Mouse (Mus musculus): ENCODE results near the gene Trip4.

The Trip4 gene

DNA sequence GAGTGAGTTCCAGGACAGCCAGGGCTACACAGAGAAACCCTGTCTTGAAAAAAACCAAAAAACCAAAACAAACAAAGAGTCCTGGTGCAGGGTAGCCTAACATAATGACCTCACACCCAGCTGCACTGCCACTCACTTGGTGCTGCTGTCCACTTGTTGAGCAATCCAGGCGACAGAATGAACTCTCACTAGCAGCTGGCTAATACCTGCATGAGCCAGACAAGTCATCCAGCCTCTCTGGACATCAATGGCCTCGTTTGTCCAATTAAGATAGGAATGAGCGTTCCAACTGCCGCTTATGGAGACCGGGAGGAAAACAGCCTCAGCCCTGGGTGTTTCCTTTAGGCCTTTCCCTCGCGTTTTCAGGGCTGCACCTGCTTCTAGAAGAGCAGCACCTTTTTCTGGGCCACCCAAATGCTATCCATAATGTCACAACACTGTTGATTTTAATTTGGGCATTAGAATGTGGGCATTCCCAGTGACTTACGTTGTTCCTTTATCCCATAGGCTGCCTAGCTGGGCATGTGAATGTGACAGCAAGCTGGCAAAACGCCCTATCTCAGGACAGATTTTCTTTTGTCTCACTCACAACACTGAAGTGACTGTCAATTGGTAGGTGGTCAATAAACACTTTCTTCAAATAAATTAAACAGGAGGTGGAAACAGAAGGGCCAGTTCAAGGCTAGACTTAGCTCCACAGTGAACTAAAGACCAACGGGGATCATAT lies 73.8 kb downstream of the Trip4 start:
- no peak for DNase-seq (ENCODE audit: extremely low read depth, low read depth)

GRCm38 (mm10) chr9:65833640-65834039 lies 75.0 kb downstream of the Trip4 start:
- DNase-seq (ENCODE audit: extremely low read depth, low read depth) = no peak

DNA sequence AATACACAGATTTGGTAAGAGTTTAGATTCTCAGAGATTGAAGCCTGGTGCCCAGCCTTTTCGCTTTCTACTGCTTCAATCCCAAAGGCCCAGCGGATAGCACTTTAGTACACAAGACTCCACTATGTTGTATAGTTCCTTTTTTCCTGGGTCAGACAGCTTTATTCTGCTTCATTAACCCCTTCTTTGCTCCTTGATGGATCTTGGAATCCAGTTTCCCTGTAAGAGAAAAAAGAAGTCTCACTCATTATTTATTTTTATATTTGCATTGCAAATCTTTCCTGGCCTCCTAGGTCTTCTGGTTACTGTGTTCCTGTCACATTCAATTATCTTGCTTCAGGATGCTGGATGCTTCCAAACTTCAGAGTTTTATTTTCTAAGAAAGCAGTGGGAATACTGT lies 75.4 kb downstream of the Trip4 start:
- DNase-seq (ENCODE audit: extremely low read depth, low read depth) = no peak

DNA sequence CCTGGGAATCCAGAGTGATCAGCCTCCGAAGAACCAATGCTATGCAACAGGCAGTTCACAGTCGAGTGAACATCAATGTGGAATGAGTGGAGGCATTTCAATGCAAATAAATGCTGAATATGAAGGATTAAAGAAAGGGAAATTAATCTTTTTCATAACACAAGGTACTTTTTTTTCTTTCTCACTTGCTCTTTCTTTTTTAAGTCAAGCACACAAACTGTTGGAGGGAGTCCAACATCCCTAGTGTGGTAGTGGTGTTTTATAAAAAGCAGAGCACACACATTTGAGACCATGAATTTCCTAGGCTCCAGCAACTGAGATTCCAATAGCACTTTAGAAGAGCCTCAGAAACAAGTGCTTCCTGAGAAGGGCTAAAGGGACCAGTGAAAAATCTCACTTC lies 76.6 kb downstream of the Trip4 start:
- no peak for DNase-seq (ENCODE audit: extremely low read depth, low read depth)

- no peak for DNase-seq (ENCODE audit: extremely low read depth, low read depth)
These were observed 77.4 kb downstream of the Trip4 start for GRCm38 (mm10) chr9:65831164-65831563.

GRCm38 (mm10) chr9:65830255-65830654 lies 78.3 kb downstream of the Trip4 start:
- DNase-seq (ENCODE audit: extremely low read depth, low read depth) = no peak

DNA sequence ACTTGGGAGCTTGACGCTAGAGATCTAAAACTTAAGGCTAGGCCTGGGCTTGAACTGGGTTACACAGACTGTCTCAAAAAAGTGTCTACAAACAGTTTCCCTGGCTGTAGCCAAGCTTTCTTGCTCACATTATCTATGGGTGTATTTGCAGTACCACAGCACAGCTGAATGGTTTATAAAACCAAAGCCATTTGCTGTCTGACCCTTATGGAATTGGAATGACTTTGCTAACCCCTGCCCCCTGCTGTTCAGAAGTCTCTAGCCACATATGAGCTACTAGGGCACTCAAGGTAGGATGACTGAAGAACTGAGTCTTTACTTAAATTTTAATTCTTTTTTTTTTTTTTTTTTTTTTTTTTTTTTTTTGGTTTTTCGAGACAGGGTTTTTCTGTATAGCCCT lies 79.2 kb downstream of the Trip4 start:
- DNase-seq (ENCODE audit: extremely low read depth, low read depth) = no peak

GRCm38 (mm10) chr9:65828511-65828910 lies 80.1 kb downstream of the Trip4 start:
- DNase-seq (ENCODE audit: extremely low read depth, low read depth) = no peak

DNA sequence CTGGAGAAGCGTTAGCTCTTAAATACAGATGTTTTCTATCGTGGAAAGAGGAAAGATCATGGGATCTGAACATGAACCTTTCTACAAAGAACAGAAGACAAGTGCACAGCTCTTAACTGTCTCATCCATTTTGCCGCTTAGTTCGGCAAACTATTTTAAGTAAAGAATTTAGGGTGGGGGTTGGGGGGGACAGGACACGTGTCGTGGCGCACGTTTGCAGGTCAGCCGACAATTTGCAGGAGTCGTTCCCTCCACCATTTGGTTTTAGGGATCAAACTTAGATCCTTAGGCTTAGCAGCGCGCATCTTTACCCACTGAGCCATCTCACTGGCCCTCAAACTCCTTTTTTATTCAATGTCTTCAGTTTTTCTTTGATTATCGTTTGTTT lies 80.6 kb downstream of the Trip4 start:
- no peak for DNase-seq (ENCODE audit: extremely low read depth, low read depth)

DNA sequence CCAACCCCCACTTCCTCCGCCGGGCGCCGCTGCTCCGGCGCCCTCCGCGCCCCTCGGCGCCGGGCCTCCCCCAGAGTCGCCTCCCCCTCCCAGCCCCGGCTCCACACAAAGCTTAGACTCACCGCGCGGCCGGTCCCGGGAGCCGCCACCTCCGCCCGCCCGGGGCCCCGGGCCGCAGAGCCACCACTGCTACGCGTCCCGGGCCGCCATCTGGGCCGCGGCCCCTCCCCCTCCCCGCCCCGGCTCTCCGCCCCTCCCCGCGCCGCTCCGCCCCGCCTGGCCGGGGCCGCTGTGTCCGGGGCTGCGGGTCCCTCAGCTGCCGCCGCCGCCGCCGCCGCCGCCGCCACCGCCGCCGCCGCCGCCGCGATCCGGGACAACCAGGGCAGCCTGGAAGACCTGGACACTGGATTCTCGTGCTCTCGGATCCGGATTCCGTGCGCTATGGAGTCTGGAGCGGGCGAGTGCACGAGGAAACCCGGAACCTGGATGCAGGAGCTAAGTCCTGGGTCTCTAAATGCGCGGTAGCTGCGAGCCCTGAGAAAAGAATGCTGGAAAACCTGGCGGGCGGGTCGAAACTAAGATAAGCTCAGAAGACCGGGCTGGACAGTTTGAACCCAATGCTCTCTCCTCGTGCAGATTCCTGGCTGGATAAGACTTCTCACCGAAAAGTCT lies 81.1 kb downstream of the Trip4 start, which contains the start of gene Zfp609:
Gene Zfp609 (minus strand): TSS at position 221 of the 672 bp plus-strand sequence.
- DNase-seq (ENCODE audit: extremely low read depth, low read depth) = peak; percentile 81

- peak; percentile 64 for DNase-seq (ENCODE audit: extremely low read depth, low read depth)
These were observed 81.8 kb downstream of the Trip4 start for GRCm38 (mm10) chr9:65826588-65827343.

- peak; percentile 46 for DNase-seq (ENCODE audit: extremely low read depth, low read depth)
These were observed 82.4 kb downstream of the Trip4 start for GRCm38 (mm10) chr9:65826226-65826587.

DNA sequence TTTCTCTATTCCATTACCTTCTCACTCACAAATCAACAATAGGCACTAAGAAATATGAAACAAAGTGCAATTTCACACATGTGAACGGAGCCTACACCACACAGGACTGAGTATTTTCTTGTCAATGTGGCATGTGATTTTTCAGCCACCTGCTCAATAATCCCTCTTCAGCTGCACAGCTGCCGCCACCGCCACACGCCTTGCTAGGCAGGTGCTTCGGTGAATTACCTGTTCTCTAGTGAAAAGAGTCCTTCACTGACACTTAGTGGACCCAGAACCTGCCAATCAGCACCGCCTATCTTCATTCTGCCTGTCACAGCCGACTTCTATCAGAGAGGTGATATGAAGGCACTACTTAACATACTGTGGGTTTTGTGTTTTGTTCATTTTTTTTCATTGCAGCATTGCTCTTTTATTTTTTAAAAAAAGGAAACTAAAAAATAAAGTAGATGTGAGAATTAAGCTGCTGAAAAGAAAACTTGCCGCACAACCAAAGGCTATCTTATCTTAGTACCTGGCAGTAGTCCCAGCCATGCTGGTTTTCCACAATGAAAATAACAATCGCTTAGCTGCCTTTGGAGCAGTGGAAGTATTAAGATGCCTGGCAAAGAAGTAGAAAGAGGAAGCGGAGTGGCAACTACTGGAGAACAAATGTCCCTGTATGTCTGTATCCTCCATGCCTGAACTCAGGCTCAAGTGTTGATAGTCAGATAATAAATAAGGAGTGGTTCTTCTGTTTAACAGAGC lies 84.7 kb downstream of the Trip4 start:
- peak; percentile 73 for DNase-seq (ENCODE audit: extremely low read depth, low read depth)

GRCm38 (mm10) chr9:65822011-65822410 lies 86.6 kb downstream of the Trip4 start:
- DNase-seq (ENCODE audit: extremely low read depth, low read depth) = no peak

DNA sequence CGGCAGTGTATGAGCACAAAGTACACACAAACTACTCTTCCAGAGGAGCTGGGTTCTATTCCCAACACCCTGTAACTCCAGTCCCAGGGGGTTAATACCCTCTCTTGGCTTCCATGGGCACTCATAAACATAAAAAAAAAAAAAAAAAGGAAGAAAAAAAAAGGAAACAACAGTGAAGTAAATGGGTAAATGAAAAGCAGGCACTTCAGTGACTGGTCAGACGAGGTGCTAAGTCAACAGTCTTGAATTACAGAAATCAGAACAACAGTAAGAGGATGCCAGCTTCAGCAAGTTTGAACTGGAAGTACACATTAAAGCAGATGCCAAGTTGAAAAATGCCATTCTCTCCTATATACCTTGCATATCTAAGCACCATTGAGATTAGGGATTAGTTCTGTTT lies 88.3 kb downstream of the Trip4 start:
- no peak for DNase-seq (ENCODE audit: extremely low read depth, low read depth)

GRCm38 (mm10) chr9:65818402-65818801 lies 90.2 kb downstream of the Trip4 start:
- no peak for DNase-seq (ENCODE audit: extremely low read depth, low read depth)

GRCm38 (mm10) chr9:65812841-65813240 lies 95.8 kb downstream of the Trip4 start:
- DNase-seq (ENCODE audit: extremely low read depth, low read depth) = no peak

DNA sequence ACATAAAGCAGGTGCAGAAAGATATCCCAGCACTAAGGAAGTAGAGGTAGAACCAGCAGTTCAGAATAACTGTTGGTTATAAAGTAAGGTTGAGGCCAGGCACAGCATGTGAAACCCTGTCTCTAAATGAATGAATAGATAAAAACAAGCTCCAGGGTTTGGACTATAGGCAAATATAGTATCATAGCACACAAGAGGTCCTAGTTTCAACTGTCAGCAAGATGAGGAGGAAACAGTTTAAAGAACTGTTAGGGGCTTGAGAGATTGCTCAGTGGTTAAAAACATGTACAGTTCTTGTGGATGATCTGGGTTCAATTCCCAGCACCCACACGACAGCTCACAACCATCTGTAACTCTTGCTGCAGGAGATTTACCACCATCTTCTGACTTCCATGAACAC lies 96.8 kb downstream of the Trip4 start:
- DNase-seq (ENCODE audit: extremely low read depth, low read depth) = no peak

DNA sequence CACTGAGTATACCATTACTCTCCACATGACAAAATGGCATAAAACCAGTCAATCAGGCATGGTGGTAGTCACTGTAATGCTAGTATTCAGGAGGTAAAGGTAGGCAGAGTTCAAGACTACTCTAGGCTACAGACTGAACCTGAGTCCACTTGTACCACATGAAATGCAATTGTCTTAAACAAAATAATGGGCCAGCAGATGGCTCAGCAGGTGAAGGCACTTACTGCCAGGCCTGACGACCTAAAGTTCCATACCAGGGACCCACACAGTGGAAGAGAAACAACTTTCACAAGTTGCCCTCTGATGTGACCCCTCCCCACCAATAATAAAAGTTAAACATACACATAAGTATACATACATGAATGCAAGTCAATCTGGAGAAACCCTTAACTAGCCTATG lies 100.8 kb downstream of the Trip4 start:
- no peak for DNase-seq (ENCODE audit: extremely low read depth, low read depth)

GRCm38 (mm10) chr9:65807251-65807650 lies 101.3 kb downstream of the Trip4 start:
- DNase-seq (ENCODE audit: extremely low read depth, low read depth) = no peak

DNA sequence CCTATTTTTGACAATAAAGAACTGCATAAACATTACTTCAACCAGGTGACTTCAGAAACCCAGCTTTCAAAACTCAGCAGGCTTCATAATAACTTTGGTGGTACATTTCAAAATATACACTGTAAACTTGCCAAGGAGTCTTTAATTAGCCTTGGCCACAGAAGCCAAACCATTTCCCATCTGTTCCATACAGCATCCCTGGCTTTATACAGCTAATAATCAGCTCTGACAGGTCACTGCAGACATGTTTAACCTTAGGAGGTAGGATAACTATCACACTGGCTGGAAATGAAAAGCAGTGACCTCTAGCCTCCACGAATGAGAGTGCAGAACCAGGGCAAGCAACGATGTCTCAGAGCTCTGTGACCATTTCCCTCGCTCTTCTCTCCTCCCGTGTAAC lies 108.8 kb downstream of the Trip4 start:
- DNase-seq (ENCODE audit: extremely low read depth, low read depth) = no peak

DNA sequence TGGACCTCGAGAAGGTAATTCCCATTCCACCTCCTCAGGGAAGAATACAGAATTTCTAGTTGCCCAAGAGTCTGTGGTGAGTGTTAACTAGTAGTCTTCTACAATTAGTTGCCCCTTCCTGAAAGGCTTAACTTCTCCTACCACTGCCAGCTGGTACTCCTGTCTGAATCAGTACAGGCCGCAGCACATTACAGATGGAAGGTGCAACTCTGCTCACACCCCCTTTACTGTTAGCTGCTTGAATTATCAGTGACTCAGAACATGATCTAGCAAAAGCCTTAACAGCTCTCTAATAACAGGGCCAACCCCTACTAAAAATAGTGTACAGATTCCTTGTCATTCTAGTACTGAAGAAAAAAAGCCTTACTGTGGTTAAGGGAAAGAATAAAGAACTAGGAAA lies 112.9 kb downstream of the Trip4 start:
- no peak for DNase-seq (ENCODE audit: extremely low read depth, low read depth)

All from MEL-GATA-1-ER (cell line).